Mouse (Mus musculus) ES-Bruce4 (cell line): ENCODE measurements around the gene Smim11.

Source experiments
- CTCF ChIP-seq: IDR thresholded peaks from one replicate; pipeline ENCODE4 v1.8.1; 2011; ENCODE audit warnings: low read depth, low read length
- EP300 ChIP-seq: IDR thresholded peaks from 2 replicates; pipeline ENCODE4 v1.6.1; 2011; ENCODE audit warnings: low read depth, low read length; ENCODE audit not compliant: insufficient read depth
- POLR2A ChIP-seq: IDR thresholded peaks from one replicate; pipeline ENCODE4 v1.8.1; 2011; ENCODE audit warnings: low read length; ENCODE audit not compliant: insufficient read depth

- TF ChIP-seq CTCF: no peak
- TF ChIP-seq POLR2A: no peak
- TF ChIP-seq EP300: no peak
Measured at GRCm38 (mm10) chr16:92275526-92275925, 25.6 kb upstream of the Smim11 start.
